Mouse (Mus musculus) lung, embryonic 16.5 days (tissue): ENCODE measurements around the gene Smim7. TPM values are rescaled to one million over a fixed set of nuclear protein-coding genes. Genes with fewer than 3 reads are reported as not detected.

ENCODE experiments used
- ATAC-seq: fragments of 200-750 bp; cut with Nextera tagmentation; 2 replicates; pipeline ENCODE4 v1.8.0; 2017; ENCODE audit warnings: low read depth, mild to moderate bottlenecking, moderate library complexity
- H3K27ac ChIP-seq: fragments of 300-500 bp; sonication (generic); 2 replicates; pipeline ENCODE4 v1.5.1; 2014; ENCODE audit warnings: mild to moderate bottlenecking, control low read depth, low read length
- H3K27me3 ChIP-seq: fragments of 300-500 bp; sonication (generic); 2 replicates; pipeline ENCODE4 v1.6.1; 2014; ENCODE audit warnings: low read depth, low read length, mixed read lengths; ENCODE audit not compliant: control insufficient read depth, insufficient read depth
- H3K36me3 ChIP-seq: fragments of 300-500 bp; sonication (generic); 2 replicates; pipeline ENCODE4 v1.6.1; 2014; ENCODE audit warnings: low read length; ENCODE audit not compliant: control insufficient read depth, insufficient read depth
- H3K4me1 ChIP-seq: fragments of 300-500 bp; sonication (generic); replicated peaks from 2 replicates; pipeline ENCODE4 v1.6.1; 2014; ENCODE audit warnings: low read length, mixed read lengths; ENCODE audit not compliant: control insufficient read depth, insufficient read depth
- H3K4me2 ChIP-seq: fragments of 300-500 bp; sonication (generic); 2 replicates; pipeline ENCODE4 v1.6.1; 2014; ENCODE audit warnings: low read depth, low read length, control low read depth
- H3K4me3 ChIP-seq: fragments of 300-500 bp; sonication (generic); 2 replicates; pipeline ENCODE4 v1.5.1; 2014; ENCODE audit warnings: mild to moderate bottlenecking, low read length, control low read depth
- H3K9ac ChIP-seq: fragments of 300-500 bp; sonication (generic); 2 replicates; pipeline ENCODE4 v1.6.1; 2014; ENCODE audit warnings: low read length, control low read depth
- H3K9me3 ChIP-seq: fragments of 300-500 bp; sonication (generic); 2 replicates; pipeline ENCODE4 v1.6.1; 2016; ENCODE audit warnings: low read length; ENCODE audit not compliant: control insufficient read depth
- whole genome bisulfite sequencing: fragments of 180-500 bp; shearing (Covaris S2); extraction: QIAGEN DNeasy Blood & Tissue Kit; methylation state at CpG from one replicate; pipeline ENCODE4 v1.1.7; 2014; 5-methylcytosine and 5-hydroxymethylcytosine counted together
- polyA plus RNA-seq: library from polyadenylated mRNA; unstranded; fragments of >200 nt; fragmentation: Nextera tagmentation; extraction: Ambion mirVana; gene quantifications from 2 replicates; pipeline ENCODE4 v1.2.1, GENCODE M21; 2015

Smim7 gene
- polyA plus RNA-seq = 112 and 120 TPM in 2 replicates

DNA sequence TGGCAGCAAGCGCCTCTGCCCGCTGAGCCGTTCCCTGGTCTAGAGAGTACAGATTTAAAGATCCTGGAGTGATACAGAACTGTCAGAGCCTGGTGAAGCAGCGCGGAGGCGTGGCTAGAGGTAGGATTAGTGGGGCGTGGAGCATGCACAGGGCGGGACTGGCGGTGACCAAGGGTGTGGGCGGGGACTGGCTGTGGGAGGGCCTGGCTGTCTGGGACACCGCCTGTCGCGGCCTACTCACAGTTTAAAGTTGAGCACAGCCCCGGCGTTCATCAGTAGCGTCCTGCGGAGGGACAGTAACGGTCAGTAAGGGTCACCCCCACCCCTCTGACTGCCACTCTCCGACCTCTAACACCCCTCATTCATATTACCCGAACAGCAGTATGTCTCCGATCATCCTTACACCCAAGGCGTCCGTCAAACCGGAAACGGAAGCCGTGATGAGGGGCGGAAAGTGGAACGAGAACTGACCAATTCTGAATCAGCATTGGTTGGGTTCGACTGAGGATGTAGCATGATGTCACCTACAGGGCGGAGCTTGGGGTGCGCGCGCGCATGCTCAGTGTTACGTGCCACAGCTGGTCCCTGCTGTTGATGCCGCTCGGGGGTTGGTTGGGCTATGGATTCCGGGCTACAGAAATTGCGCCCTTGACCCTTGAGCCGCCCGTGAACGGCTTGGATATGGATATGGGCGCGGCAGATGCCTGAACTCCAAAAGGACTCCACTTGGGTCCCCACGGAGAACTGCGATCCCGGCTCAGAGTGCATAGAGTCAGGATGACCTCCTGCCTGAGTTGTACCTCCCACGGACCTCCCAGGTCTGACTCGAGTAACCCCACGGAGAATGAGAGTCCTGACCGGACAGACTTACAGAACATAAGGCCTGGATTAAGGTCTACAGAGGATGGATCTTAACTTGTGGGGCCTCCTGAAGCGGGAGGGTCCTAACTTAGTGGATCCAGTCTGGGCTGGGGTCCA is at the start of gene Smim7:
Gene Smim7 (minus strand): TSS at position 456 of the 978 bp plus-strand sequence.
- peaks cover 20% of the 10 kb centered on the region for H3K4me1 ChIP-seq
- H3K27ac ChIP-seq = peak within 1 kb of the TSS; percentile 97
- peak; percentile 96 for ATAC-seq
- H3K36me3 ChIP-seq = peaks cover 21% of the 10 kb centered on the region
- H3K4me3 ChIP-seq = peak within 1 kb of the TSS; percentile 62
- no peaks in the 10 kb centered on the region for H3K27me3 ChIP-seq
- H3K9ac ChIP-seq = peak within 1 kb of the TSS; percentile 82
- H3K9me3 ChIP-seq = no peaks in the 10 kb centered on the region
- H3K4me2 ChIP-seq = peak within 1 kb of the TSS; percentile 97
- under 1% methylated on average over 51 of the region's 52 CpGs for WGBS

DNA sequence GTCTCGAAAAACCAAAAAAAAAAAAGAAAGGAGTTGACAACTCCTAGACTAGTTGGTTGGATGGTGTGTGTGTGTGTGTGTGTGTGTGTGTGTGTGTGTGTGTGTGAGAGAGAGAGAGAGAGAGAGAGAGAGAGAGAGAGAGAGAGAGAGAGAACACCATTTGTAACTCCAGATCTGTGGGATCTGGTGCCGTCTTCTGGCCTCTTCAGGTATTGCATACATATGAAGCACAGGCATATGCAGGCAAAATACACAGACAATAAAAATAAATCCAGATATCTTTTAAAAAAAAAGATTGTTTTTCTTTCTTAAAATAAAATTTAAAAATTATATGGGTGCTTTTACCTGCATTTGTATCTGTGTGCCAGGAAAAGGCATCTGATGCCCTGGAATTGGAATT is 19.3 kb upstream of the Smim7 start:
- no peak overlapping the region for H3K4me2 ChIP-seq
- no peak for ATAC-seq
- H3K36me3 ChIP-seq = no peaks in the 10 kb centered on the region
- no peaks in the 10 kb centered on the region for H3K27me3 ChIP-seq
- H3K27ac ChIP-seq = no peak overlapping the region
- WGBS = 43% methylated on average over 2 of the region's 2 CpGs
- H3K4me1 ChIP-seq = no peaks in the 10 kb centered on the region; the same call in 1 of the 2 replicates
- H3K9ac ChIP-seq = no peak overlapping the region
- H3K4me3 ChIP-seq = no peak overlapping the region
- H3K9me3 ChIP-seq = no peaks in the 10 kb centered on the region

DNA sequence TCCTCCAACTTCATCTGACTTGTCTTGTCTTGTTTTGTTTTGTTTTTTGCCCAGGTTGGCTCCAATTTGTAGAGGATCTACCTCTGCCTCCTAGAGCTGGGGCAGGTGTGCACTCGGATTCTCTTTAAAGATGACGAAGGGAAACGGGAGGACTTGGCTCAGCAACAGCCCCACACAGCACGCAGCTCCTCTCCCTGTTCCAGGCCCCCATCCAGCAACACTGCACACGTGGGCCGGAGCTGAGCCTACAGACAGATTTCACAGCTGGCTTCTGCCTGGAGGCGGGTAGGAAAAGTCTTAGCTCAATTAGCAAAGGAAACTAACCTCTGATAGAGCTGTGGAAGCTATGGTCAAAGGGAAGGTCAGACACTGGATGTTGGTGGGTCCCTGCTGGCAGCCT is 18.4 kb upstream of the Smim7 start:
- Histone ChIP-seq H3K27ac (no peak overlapping the region), H3K27me3 (no peaks in the 10 kb centered on the region), H3K4me2 (no peak overlapping the region), H3K36me3 (no peaks in the 10 kb centered on the region), H3K4me1 (no peaks in the 10 kb centered on the region; the same call in 1 of the 2 replicates), H3K9ac (no peak overlapping the region), H3K4me3 (no peak overlapping the region), H3K9me3 (no peaks in the 10 kb centered on the region)
- no peak for ATAC-seq
- WGBS = 68% methylated on average over 7 of the region's 7 CpGs

DNA sequence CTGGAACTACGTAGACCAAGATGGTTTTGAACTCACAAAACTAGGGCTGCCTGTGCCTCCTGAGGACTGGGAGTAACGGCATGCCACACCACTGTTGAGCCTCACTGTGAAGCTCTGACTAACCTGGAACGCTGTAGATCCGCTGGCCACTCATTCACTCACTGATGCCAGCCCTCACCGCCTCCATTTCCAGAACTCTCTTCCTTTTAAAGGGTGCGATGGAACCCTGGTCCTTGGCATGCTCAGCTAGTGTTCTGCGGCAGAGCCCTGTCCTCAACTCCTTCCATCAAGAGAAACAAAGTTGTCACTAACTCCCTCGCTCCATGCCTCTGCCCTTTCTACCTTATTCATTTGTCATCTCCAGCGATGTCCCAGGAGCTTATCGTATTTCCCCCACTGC is 18.0 kb upstream of the Smim7 start:
- Histone ChIP-seq H3K4me2 (no peak overlapping the region), H3K27me3 (no peaks in the 10 kb centered on the region), H3K9ac (no peak overlapping the region), H3K4me3 (no peak overlapping the region), H3K9me3 (no peaks in the 10 kb centered on the region), H3K27ac (no peak overlapping the region), H3K4me1 (no peaks in the 10 kb centered on the region; the same call in 1 of the 2 replicates), H3K36me3 (no peaks in the 10 kb centered on the region)
- 83% methylated on average over 10 of the region's 10 CpGs for WGBS
- ATAC-seq = no peak

DNA sequence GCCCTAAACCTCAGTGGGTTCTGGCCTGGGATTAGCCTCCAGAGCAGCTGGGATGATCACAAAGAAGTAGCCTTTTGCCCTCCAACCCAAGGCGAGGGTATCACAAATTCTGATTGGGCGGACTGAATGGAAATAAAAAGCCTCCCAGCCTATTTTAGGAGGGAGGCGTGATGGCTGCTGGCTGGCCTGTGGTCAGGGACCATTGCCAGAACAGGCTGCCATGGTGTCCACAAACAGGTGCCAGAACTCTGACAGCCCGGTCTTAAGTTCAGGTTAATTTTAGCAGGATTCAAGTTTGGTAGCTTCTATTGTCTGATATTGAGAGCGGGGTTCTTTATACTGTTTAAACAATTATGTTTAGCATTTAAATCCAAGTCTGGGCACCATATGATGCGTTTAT is 16.9 kb upstream of the Smim7 start:
- Histone ChIP-seq H3K4me1 (no peaks in the 10 kb centered on the region; the same call in 1 of the 2 replicates), H3K4me3 (no peak overlapping the region), H3K4me2 (no peak overlapping the region), H3K36me3 (no peaks in the 10 kb centered on the region), H3K27ac (no peak overlapping the region), H3K9ac (no peak overlapping the region), H3K9me3 (no peaks in the 10 kb centered on the region), H3K27me3 (no peaks in the 10 kb centered on the region)
- WGBS = 63% methylated on average over 6 of the region's 6 CpGs
- no peak for ATAC-seq

DNA sequence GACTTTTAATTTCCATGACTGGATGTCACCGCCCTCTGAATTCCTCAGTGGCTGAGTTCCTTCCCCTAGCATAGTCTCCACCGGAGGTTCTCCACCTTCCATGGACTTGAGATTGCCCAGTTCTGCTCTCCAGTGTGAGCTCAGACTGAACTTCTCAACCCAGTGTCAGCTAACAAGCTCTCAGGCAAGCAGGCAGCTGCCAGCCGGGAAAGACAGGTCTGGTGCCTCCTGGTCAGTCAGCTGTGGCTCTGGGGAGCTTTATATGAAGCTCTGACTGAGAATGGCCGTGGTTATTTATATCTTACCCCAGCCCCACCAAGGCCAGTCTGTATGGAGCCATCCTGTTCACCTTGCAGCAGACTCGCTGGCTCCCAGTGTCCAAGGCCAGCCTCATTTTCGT is 13.5 kb upstream of the Smim7 start:
- Histone ChIP-seq H3K9ac (no peak overlapping the region), H3K27me3 (no peaks in the 10 kb centered on the region), H3K4me3 (no peak overlapping the region), H3K27ac (no peak overlapping the region), H3K9me3 (no peaks in the 10 kb centered on the region), H3K36me3 (no peaks in the 10 kb centered on the region), H3K4me2 (no peak overlapping the region), H3K4me1 (no peaks in the 10 kb centered on the region; the same call in 1 of the 2 replicates)
- 69% methylated on average over 6 of the region's 6 CpGs for WGBS
- no peak for ATAC-seq

DNA sequence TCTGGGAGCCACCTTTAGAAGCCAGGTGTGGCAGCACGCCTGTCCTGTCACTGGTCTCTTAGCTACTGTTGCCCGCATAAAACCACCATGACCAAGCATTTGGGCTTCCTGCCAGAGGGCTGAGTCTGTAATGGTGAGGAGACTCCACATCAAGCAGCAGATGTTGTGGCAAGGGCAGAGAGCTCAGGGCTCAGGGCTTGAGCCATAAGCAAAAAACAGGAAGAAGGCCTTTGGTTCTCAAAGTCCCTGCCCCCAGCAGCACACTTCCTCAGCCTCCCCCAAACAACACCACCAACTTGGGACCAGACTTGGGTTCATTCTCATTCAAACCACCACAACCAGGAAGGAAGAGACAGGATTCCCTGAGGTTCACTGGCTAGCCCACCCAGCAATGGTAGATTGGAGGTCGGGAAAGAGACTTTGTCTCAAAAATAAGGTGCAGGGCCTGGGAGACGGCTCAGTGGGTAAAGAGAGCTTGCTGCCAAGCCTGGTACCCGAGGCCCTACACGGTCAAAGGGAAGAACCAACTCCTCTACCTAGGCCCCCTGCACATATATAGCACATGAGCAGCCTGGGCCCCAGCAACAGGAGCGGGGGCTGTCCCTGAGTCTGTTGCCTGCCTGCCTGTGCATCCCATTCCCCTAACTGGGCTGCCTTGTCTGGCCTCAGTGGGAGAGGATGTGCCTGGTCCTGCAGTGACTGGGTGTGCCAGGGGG is 12.3 kb upstream of the Smim7 start:
- WGBS = 72% methylated on average over 7 of the region's 7 CpGs
- no peaks in the 10 kb centered on the region for H3K36me3 ChIP-seq
- H3K4me1 ChIP-seq = no peaks in the 10 kb centered on the region; the same call in 1 of the 2 replicates
- H3K4me2 ChIP-seq = no peak overlapping the region
- no peaks in the 10 kb centered on the region for H3K27me3 ChIP-seq
- ATAC-seq = no peak
- no peak overlapping the region for H3K27ac ChIP-seq
- no peak overlapping the region for H3K4me3 ChIP-seq
- no peaks in the 10 kb centered on the region for H3K9me3 ChIP-seq
- no peak overlapping the region for H3K9ac ChIP-seq

DNA sequence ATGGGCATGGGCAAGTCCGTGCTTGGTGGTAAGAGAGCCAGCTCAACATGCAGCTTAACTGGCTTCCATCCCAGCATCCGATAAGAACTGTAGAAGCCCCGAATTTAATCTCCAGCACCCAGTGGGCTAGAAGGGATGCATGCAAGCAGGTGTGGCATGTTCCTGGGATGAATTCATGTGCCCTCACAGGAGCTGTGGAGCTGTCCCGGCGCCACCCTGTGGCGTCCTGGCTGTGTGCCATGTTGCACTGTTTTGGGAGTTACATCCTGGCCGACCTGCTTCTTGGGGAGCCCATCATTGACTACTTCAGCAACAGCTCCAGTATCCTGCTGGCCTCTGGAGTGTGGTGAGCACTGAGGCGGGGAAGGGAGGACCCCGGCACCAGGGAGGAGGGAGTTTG is 8.5 kb upstream of the Smim7 start:
- no peak for ATAC-seq

DNA sequence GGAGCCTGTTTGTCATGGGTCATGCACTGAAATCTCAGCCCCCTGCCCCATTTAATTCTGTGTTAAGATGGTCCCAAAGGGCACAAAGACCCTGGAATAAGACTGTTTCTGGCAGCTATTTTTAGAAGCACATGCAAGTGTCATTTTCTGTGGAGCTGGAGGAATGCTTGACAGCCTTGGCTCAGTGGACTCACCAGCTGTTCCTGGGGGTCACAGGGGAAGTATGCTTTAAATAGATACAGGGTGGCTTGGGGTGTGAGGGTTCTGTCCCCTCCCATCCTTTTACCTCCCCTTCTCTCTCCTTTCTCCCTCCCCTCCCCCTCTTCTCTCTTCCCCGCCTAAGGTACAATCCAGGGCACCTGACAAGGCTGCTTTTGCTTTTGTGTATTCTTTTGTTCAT is 7.1 kb upstream of the Smim7 start:
- no peaks in the 10 kb centered on the region for H3K9me3 ChIP-seq
- no peaks in the 10 kb centered on the region for H3K36me3 ChIP-seq
- no peak overlapping the region for H3K27ac ChIP-seq
- H3K9ac ChIP-seq = no peak overlapping the region
- H3K4me3 ChIP-seq = no peak overlapping the region
- 56% methylated on average over 1 of the region's 1 CpGs for WGBS
- peaks cover under 1% of the 10 kb centered on the region for H3K4me1 ChIP-seq
- no peak overlapping the region for H3K4me2 ChIP-seq
- no peak; the same call in 1 of the 2 replicates for ATAC-seq
- no peaks in the 10 kb centered on the region for H3K27me3 ChIP-seq

More for the DNA sequence above, 8.5 kb upstream of the Smim7 start:
- no peaks in the 10 kb centered on the region for H3K4me1 ChIP-seq
- H3K36me3 ChIP-seq = no peaks in the 10 kb centered on the region
- no peaks in the 10 kb centered on the region for H3K27me3 ChIP-seq
- H3K4me2 ChIP-seq = no peak overlapping the region
- H3K27ac ChIP-seq = no peak overlapping the region
- no peak overlapping the region for H3K9ac ChIP-seq
- H3K9me3 ChIP-seq = no peaks in the 10 kb centered on the region
- no peak overlapping the region for H3K4me3 ChIP-seq
- 61% methylated on average over 9 of the region's 9 CpGs for WGBS
